Mouse (Mus musculus): Measurements from ENCODE around the gene Sorcs2.

The Sorcs2 gene

DNA sequence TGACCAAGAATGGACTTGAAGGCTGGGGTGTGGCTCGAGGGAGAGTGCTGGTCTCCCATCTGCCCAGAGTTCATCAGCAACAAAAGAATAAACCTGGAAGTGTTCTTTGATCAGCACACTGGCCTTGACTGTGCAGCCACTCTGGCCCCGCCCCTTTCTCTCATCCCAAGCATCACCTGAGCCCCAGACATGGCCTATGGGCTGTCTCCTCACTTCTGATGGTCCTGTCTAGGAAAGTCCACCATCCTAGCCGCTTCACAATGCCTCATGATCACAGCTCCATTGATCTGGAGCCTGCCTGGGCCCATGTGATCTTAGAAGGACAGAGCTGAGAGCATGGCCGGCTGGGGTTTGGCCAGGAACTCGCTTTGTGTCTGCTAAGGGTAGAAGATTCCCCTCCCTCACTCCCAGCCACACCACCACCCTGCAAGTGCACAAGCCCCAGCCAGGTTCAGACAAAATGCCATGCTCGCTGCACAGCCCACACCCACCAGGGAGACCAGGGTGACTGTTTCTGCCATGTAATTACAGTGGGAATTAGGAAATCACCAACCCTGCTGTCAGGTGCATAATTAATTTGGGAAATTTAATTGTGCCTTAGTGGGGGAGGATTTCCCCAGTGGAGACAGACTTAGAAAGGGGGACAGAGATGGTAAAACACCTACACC, 231.5 kb downstream of the Sorcs2 start:
- DNase-seq, result no peak

DNA sequence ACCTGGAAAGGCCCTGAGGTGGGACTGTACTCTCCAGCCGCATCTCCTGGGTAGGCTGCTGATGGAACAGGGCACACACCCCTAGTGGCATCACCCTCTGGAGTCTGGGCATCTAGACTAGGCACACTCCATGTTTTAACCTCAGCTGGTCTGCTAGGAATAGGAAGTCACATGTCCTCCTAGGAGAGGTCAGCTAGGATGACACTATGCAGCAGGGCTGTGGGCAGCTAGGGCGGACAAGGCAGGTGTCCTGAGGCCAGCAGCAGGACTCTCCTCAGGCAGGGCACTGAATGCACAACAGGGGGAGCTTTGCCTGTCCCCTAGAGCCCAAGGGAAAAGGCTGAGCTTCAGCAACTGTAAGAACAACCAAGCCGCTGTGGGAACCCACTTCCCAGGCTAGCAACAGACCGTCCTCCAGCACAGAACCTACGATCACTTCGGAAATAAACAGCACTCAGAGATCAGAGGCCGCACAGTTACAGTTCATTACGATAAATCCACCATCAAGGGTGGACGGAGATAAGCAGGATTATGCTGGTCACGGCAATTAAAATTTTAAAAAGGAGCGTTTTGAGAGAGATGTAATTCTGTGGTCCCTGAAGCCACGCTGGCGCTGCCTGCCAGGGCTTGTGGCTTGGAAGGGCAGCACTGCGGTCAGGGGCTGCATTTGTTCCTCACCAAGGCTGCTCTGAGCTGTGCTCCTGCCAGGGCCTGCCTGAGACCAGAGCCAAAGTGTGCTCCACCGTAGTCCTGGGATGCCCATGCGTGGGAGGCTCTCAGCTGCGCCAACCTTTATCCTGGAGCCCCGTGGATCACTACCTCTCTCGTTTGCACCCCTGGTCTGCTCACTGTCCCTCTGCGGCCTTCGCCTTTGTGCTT, 232.3 kb downstream of the Sorcs2 start:
- no peak for DNase-seq

DNA sequence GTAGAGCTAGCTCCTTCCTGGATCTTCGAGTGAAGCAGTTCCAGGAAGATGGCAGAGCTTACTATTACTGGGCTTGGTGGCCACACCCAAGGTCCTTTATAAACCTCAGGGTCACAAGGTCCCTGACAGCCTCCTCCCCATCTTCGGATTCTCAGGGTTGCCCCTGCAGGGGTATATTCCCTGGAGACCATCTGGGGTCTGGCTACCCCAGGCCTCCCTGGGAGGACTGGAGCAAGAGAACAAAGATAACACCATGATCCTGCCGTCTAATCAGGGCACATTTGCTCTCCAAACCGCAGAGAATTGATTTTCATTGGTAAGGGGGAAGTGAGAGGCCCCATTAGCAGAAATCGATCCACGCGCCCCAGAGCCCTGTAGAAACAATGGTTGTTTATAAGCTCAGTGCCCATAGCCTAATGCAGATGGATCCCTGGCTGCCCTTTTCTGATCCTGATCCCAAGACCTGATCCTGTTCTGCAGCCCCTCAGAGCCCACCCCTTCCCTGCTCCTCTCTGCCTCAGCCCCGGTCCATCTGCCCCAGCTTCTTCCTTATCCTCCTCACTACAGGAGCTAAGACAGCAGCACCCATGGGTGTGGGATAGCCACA, 243.0 kb downstream of the Sorcs2 start:
- DNase-seq, result no peak

DNA sequence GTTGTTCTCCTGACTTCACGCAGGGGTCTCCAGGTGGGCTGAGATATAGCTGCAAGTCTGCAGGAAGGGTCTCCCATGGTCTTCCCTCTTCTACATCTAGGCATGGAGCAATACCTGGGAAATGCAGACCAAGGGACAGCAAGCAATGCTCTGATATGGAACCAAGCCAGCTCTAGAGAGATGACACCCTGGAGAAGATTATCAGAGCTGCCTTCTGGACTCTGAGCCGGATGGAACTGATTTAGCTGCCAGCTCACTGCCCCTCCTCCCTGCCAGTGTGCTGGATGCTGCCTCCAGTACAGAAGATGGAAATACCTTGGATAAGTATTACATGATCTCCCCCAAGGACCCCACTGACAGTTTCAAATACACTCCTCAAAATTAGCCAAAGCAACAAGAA, 244.7 kb downstream of the Sorcs2 start:
- DNase-seq, result no peak

DNA sequence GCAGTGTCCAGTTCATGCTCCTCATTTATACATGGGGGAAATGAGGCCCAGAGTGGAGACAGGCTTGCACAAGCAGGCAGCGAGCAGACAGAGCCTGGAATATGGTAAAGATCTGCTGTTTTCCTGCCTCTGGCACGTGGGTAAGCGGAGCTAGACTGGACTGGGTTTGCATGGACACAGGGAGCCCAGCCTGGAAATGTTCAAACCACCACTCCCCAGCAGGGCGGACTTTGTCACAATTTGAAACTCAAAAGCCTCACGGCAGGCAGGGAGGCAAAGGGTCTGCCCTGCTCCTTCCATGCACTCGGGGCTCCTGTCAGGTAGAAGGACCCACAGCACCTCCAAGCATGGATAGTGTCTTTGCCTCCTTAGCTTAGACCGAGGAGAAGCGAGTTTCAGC, 246.9 kb downstream of the Sorcs2 start:
- DNase-seq, result no peak

DNA sequence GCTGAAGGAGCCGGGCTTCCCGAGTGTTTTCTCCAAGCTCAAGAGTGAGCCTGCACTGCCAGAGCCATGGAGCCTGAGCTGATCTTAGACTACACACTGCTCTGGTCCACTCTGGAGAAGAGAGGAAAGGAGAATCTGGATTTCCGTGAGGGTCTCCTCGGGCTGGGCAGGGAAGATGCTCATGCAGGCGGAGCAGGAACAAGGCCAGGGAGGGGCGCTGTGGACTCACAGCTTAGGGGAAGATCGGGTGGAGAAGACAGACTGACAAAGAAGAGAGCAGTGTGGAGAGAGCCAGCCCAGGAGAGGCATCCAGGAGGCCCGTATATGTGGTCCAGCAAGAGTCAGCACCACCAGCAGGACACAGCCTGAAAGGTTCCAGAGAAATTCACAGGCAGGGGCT, 248.8 kb downstream of the Sorcs2 start:
- DNase-seq, result no peak

DNA sequence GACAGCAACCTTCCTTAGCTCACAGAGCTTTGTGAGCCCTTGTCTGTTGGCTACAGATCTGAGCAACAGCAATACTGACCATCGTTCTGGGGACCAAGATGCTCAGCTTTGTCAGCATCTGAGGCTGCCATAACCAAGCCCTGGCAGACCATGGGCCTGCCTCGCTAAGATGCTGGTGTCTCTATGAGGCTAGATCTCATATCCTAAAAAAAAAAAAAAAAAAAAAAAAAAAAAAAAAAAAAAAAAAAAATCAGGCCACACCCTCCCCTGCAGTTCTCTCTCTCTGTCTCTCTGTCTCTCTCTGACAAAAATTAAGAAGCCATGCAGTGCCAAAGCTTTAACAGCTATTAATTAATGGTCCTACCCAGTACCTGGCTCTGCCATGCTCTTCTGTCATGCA, 251.3 kb downstream of the Sorcs2 start:
- no peak for DNase-seq

DNA sequence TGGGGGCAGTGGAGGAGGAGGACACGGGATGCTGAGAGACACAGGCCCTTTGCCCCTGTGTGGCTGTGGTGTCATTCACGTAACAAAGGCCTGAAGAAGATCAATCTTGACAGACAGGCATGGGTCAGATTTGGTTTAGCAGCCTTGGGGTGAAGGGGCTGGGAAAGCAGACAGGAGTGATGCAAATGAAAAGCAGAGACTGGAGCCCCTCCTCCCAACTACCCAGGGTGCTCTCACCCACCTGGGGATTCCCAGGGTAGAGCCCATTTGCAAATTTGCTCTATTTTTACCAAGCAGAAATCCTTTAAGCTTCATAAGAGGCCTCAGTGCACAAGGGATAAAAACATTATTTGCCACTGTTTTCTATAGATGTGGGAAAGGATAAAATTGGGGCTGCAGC, 253.4 kb downstream of the Sorcs2 start:
- no peak for DNase-seq

DNA sequence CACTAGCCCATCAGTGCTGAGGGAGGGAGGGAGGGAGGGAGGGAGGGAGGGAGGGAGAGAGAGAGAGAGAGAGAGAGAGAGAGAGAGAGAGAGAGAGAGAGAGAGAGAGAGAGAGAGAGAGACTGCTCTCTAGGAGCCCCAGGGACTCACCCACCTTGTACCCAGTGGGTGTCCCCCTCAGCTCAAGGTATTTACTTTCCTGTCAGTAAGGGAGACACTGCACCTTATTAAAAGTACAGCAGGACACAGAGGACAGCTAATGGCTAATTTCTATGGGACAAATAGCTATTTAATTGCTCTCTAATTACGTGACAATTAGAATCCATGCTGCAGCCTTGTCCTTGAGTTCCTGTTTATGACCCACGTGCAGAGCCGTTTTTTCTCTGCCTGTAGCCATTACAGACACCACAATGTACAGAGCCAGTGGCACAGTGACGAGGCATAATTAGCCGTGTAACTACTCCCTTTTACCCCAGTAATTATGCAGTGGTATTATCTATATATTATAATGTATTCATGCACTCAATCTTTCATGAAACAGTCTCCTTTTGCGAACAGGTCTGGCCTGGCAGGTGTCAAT, 256.2 kb downstream of the Sorcs2 start:
- DNase-seq, result no peak

DNA sequence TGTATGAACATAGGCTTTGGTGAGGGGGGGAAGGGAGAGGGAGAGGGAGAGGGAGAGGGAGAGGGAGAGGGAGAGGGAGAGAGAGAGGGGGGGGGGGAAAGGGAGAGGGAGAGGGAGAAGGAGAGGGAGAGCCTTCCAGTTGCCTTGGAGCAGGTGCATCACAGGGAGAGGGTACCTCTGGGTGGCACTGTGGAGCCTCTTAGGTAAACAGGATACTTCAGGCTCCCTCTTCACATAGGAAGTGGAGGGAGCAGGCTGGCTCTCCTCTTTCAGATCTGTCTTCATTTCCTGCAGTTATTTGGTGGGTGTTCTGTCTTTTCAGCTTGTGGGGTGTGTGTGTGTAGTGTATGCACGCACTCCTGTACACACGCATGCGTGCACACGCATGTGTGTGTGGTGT, 256.8 kb downstream of the Sorcs2 start:
- peak; percentile 62 to 70 for DNase-seq

DNA sequence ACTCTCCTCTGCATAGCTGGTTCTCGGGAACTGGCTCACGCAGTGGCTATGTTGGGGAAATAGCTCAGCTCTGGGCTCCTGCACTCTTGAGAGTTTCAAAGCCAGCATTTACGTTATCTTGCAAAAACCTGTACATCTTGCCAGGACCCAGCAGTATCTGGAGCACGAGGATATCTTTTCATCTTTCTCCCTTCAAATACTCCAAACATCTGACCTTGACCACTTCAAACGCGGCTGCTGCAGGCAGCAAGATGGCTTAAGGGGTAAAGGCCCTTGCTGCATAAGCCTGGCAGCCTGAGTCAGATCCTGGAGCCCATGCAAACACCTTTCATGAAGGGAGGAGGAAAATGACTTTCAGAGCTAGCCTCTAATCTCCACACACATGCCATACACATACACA, 258.2 kb downstream of the Sorcs2 start:
- DNase-seq, result no peak

DNA sequence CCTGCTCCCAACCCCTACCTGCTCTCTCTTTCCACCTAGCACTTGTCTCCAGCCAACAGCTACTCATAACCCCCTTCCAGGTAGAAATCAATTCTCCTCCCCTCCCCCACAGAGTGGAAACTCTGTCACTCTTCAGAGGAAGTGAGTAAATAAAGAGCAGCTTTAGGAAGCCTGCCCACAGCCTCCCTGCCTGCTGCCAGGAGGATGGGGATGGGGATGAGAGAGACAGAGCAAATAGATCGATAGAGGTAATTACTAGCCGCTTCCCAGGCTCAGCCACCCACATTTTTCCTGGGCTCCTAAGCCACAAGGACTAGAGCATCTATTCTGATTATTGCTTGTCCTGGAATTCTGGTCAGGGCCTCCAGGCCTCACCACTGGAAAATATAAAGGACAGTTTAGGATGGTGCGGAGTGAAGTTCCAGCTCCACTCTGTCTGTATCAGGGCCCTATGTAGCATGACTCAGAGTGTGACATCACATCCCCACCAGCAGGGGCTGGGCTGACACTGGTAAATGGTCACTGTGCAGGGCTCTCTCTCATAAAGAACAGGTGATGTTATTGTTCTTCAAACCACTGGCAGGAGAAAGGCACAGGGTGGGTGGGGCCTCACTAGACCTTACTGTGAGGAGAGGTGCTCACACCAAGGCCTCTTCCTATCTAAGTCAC, 261.9 kb downstream of the Sorcs2 start:
- no peak for DNase-seq

DNA sequence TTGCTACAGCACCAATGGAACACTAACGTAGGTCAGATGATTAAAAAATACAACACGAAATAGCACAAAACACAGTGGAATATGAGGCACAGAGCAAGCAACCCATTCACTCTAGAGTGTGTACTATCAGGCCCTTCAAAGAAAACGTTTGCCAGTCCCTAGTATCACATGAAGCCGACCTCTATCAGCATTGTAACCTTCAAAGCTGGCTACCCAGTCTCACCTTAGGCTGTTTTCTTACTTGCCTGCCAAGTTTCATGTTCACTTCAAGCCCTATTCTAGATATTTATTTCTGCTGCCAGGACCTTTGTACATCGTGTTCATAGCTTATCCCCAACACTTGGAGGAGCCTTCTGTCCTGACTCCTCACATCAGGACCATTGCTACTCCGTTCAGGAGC, 263.6 kb downstream of the Sorcs2 start:
- no peak for DNase-seq

DNA sequence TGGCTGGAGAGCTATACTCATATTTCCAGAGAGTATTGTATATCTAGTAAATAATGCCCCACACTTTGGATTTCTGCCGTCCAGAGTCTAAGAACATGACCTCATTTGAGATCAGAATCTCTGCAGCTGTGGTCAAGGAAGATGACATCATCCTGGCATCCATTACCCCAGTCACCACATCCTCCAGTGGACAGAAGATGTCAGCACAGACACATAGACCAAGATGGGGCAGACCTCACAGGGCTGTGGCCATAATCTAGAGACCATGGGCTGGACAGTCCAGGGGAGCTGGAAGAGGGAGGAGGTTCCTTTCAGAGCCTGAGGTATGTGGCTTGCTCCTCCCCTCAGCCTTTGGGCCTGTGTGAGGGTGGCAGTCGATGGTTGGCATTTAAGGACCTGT, 264.0 kb downstream of the Sorcs2 start:
- no peak for DNase-seq

DNA sequence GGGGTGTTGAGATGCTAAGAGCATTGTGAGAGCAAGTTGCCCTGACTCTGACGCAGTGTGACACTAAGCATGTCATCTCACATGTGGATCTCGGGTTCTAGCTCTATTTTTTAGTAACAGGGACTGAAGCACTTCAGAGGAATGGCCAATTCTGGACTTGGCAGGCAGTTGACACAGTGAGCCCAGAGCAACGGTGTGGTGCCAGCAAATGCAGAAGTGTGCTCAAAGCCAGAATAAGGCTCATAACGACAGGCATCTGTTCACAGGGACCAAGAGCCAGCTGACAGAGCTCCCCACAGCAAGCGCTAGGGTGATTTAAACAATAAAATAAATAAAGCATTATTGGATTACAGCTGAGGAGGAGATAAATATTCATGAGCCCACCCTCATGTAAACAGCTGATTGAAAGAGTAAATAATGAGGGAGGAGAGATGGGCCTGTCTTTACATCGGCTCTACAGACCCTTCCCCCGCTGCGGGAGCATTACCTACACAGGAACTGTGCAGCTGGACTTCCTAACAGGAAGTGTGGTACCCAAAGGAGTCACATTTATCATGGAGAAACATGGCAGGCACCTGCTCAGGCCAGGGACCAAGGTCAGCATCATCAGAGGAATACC, 267.4 kb downstream of the Sorcs2 start:
- DNase-seq, result no peak

DNA sequence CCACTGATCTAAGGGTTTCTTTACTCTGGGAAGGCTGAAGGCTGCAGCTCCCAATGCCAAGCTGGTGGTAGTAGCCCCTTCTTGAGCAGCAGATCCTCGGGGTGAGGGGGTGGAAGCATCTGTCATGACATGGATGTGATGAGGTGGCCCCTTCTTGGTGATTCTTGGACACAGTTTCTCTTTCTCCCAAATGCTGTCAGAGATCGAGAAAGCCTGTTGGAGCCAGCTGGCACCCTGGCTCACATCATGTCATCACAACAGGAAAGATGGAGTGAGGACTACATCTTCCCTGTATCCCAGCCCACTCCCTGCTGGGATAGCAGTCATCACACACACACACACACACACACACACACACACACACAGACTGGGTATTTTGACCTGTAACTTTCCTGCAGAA, 268.3 kb downstream of the Sorcs2 start:
- DNase-seq, result no peak

DNA sequence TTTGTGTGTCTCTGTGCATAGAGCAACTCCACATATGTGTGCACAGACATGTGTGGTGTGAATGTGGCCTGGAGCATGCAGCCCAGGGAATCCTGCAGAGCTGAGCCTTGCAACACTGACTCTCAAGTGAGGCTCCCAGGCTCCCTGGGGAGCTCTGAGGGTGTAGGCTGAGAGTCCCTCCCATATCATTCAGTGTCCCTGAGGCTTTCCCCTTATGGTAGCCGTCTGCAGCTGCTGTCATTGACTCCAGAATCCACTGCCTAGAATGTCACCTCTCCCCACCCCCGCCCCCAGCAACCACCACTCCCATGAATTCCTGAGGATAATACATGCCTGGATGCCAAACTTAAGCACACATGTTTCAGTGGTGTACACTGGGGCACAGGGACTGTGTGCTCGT, 269.4 kb downstream of the Sorcs2 start:
- DNase-seq, result no peak

DNA sequence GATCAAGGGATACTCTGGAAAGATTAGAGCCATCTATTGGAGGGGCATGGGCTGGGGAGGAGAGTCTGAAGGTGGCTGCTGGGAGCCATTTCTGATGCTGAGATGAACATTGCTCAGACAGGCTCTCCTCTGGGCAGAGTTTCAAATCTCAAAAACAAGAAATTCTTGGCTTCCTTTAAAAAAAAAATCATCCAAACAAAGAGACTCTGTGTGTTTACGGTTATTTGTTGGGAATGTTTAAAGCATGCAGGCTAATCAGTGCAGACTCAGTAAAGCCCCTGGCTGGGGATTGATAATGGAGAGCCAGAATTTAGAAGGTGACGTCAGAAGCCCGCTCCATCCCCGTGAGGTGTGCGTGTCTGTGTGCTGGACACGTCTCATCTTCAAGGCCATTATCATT, 272.9 kb downstream of the Sorcs2 start:
- DNase-seq, result no peak

DNA sequence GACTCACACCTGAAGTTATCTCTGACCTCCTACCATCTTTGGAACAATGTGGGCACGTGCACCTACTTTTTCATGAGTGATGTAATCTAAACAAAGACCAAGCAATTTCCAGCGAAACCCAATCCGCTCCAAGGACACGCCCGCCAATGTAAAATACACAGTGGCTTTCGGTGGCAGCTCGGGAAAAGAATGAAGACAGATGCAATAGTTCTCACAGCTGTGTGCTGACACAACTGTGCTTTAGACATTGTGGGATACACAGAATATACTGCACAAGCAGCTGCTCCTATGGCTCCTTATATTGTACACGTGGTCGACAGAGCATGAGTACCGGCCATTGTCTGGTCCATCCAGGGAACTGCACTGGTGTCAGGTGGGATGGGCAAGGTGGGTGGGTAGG, 275.0 kb downstream of the Sorcs2 start:
- no peak for DNase-seq

DNA sequence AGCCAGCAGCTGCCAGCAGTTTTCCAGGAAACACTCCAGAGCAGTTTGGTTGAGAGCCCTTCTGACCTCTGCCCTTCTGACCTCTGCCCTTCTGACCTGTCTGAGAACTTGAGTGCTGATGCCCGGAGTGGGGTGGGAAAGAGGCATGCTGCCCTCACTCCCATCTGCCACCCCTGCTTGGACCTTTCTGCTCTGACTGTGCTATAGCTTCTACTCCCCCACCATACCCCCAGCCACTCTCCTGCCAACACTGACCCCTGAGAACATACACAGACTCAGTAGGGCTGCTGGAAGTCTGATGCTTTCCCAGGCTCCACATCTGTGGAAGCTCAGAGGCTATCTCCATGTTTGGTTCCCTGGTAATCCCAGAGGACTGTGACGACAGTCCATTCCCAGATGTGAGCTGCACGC, 277.0 kb downstream of the Sorcs2 start:
- DNase-seq, result no peak

DNA sequence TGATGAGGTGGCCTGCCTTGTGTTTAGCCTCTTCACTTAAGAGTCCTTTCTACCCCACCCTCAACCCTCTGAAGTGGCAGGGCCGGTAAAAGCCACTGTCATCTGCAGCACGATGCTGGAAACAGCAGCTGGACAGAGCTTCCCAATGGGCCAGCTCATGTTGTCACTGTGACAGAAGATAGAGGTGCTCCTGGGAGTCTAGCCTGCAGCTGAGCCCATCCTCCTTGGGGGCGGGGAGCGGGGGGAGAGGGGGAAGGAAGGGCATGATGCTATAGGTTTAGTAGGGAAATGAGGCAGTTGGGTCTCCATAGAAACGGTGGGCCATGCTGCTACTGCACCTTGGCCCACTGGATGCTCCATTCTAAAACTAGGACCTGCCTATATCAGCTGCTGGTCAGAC, 279.9 kb downstream of the Sorcs2 start:
- DNase-seq, result no peak

DNA sequence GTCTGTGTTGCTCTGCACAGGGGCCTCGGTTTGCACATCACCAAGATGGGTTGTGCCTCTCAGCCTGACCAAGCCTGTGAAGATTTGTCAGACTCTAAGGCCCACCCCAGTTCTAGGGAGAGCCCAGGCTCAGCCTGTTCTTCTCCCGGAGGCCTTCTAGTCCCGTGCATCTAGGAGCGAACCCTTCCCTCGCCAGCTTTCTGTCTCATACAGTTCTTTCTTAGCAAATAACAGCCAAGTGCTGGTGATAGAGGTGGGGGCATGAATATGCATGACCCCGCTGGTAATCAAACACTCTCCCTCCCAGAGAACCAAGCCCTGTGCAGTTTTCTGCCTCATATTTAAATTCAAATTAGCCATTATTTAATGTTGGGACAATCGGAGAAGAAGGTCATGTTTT, 282.4 kb downstream of the Sorcs2 start:
- no peak for DNase-seq

DNA sequence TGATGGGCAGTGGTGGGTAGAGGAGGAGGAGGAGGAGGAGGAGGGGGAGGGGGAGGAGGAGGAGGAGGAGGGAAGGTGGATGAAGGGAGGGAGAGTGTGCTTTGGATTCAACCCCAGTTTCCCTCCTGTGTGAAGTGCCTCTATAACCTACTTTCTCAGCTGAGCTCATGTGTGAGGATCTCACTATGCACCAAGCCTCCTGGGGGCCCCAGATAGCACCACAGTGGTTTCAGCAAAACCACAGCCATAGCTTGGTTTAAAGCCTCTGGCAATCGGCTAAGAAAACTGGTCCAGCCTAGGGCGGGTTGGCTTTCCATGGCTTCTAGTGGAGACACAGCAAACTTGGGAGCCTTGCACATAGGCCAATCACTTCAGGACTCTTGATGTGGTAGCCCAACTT, 284.2 kb downstream of the Sorcs2 start:
- no peak for DNase-seq
